Mouse (Mus musculus) hindbrain, embryonic 11.5 days (tissue): Measurements from ENCODE around the gene Amt. TPM values are rescaled to one million over a fixed set of nuclear protein-coding genes. Genes with fewer than 3 reads are reported as not detected.

Experiments
- ATAC-seq: fragments of 200-750 bp; cut with Nextera tagmentation; 2 replicates; pipeline ENCODE4 v1.8.0; 2017; ENCODE audit warnings: mild to moderate bottlenecking, moderate TSS enrichment, moderate library complexity; ENCODE audit not compliant: low FRiP score
- DNase-seq: peaks from one replicate; pipeline ENCODE4 v3.0.0-alpha.2; 2015; ENCODE audit warnings: low spot score
- H3K27ac ChIP-seq: fragments of 300-500 bp; sonication (generic); 2 replicates; pipeline ENCODE4 v1.5.1; 2014; ENCODE audit warnings: mild to moderate bottlenecking, low read depth, low read length
- H3K27me3 ChIP-seq: fragments of 300-500 bp; sonication (generic); 2 replicates; pipeline ENCODE4 v1.6.1; 2014; ENCODE audit warnings: mild to moderate bottlenecking, low read length, moderate library complexity, mixed read lengths; ENCODE audit not compliant: control insufficient read depth, insufficient read depth
- H3K36me3 ChIP-seq: fragments of 300-500 bp; sonication (generic); 2 replicates; pipeline ENCODE4 v1.6.1; 2014; ENCODE audit warnings: mild to moderate bottlenecking, low read length, moderate library complexity, mixed read lengths; ENCODE audit not compliant: control insufficient read depth, insufficient read depth
- H3K4me1 ChIP-seq: fragments of 300-500 bp; sonication (generic); replicated peaks from 2 replicates; pipeline ENCODE4 v1.6.1; 2014; ENCODE audit warnings: low read length, mixed read lengths; ENCODE audit not compliant: control insufficient read depth, insufficient read depth
- H3K4me2 ChIP-seq: fragments of 300-500 bp; sonication (generic); replicated peaks from 2 replicates; pipeline ENCODE4 v1.6.1; 2014; ENCODE audit warnings: mild to moderate bottlenecking, low read depth, low read length
- H3K4me3 ChIP-seq: fragments of 300-500 bp; sonication (generic); 2 replicates; pipeline ENCODE4 v1.5.1; 2014; ENCODE audit warnings: low read depth, low read length
- H3K9ac ChIP-seq: fragments of 300-500 bp; sonication (generic); 2 replicates; pipeline ENCODE4 v1.6.1; 2014; ENCODE audit warnings: low read depth, low read length
- H3K9me3 ChIP-seq: fragments of 300-500 bp; sonication (generic); 2 replicates; pipeline ENCODE4 v1.6.1; 2016; ENCODE audit warnings: low read length; ENCODE audit not compliant: control insufficient read depth
- WGBS: fragments of 180-500 bp; shearing (Covaris S2); extraction: QIAGEN DNeasy Blood & Tissue Kit; methylation state at CpG from one replicate; pipeline ENCODE4 v1.1.7; 2014; 5-methylcytosine and 5-hydroxymethylcytosine counted together
- polyA plus RNA-seq: library from polyadenylated mRNA; unstranded; fragments of >200 nt; fragmentation: Nextera tagmentation; extraction: Ambion mirVana; gene quantifications from 2 replicates; pipeline ENCODE4 v1.2.1, GENCODE M21; 2014

Amt gene
- polyA plus RNA-seq, 1 experiment from 2014 or later = 23.8 TPM

GRCm38 (mm10) chr9:108344471-108344870 is 47.8 kb downstream of the Amt start:
- H3K27ac ChIP-seq = no peak overlapping the region
- no peak overlapping the region for H3K4me3 ChIP-seq
- no peaks in the 10 kb centered on the region for H3K36me3 ChIP-seq
- 81% methylated on average over 4 of the region's 4 CpGs for WGBS
- no peak overlapping the region for H3K4me2 ChIP-seq
- no peak for ATAC-seq
- H3K4me1 ChIP-seq = peaks cover 10% of the 10 kb centered on the region; the same call in 1 of the 2 replicates
- no peaks in the 10 kb centered on the region for H3K27me3 ChIP-seq
- H3K9me3 ChIP-seq = no peaks in the 10 kb centered on the region
- no peak overlapping the region for H3K9ac ChIP-seq
- no peak for DNase-seq

- Histone ChIP-seq H3K27ac (peak overlapping the region; percentile 93), H3K9ac (peak overlapping the region; percentile 93), H3K4me3 (peak overlapping the region; percentile 90), H3K9me3 (no peaks in the 10 kb centered on the region), H3K36me3 (peaks cover 3% of the 10 kb centered on the region; the same call in 1 of the 2 replicates), H3K27me3 (no peaks in the 10 kb centered on the region), H3K4me1 (0 out of 2 replicates have a peak, but pooled peaks cover 3% of the 10 kb centered on the region), H3K4me2 (peak overlapping the region; percentile 81)
- ATAC-seq = no peak; the same call in 1 of the 2 replicates
- WGBS = 9% methylated on average over 11 of the region's 11 CpGs
- DNase-seq = no peak
Measured at GRCm38 (mm10) chr9:108347024-108347423, 50.4 kb downstream of the Amt start.

DNA sequence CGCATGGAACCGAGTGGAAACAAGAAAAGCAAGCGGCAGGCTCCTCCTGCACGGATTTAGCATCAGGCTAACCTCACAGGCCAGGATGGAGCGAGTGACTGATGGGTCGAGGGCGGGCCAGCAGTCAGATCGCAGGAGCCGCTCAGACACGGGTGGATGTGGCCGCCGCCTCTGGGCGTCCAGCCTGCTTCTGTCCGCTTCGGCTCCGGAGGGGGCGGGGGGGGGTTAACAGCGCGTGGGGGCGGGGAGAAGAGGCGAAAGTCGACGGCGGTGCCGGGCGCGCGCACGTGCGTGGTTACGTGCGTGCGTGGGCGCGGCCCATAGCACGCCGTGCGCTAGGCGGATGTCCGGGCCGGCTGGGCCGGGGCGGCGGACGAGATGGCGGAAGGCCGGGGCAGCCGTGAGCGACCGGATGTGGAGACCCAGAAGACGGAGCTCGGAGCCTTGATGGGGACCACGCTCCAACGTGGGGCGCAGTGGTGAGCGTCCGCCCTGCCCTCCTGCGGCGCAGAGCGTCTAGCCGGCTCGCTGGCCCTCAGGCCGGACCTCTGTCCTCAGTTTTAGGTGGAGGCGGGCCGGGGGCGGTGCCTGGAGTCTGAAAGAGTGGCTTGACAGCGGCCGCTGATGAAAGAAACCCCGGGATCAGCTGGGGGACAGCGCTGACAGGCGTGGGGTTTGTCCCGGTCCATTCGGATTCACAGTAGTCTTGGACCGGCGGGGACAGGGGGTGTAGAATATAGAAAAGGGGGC is 51.1 kb downstream of the Amt start, which contains the start of gene Usp4:
Gene Usp4, plus strand, starts transcription at position 314 of the 750 bp plus-strand sequence.
- Histone ChIP-seq H3K4me2 (peak within 1 kb of the TSS; percentile 81), H3K4me3 (peak within 1 kb of the TSS; percentile 90), H3K9me3 (no peaks in the 10 kb centered on the region), H3K36me3 (peaks cover 3% of the 10 kb centered on the region; the same call in 1 of the 2 replicates), H3K9ac (peak within 1 kb of the TSS; percentile 93), H3K27me3 (no peaks in the 10 kb centered on the region), H3K4me1 (0 out of 2 replicates have a peak, but pooled peaks cover 3% of the 10 kb centered on the region), H3K27ac (peak within 1 kb of the TSS; percentile 93)
- ATAC-seq (peak; percentile 97), DNase-seq (peak; percentile 97)
- WGBS = under 1% methylated on average over 75 of the region's 75 CpGs

DNA sequence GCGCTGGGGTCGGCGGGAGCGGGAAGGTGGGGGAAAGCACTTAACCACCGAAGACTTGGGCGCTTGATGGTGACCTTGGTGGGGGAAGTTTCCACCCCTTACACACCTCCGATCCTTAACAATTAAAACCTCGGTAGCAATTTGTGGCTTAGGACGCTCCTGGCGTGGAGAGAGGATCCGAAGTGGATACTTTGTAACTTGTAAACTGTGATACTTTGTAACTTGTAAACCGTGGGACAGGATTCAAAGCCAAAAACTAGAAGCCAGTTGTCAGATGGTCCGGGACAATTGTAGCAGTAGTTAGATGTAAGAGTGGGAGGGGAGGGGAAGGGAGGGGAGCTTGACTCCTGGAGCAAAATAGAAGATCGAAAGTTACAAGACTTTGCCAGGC is 51.6 kb downstream of the Amt start:
- no peaks in the 10 kb centered on the region for H3K27me3 ChIP-seq
- H3K27ac ChIP-seq = peak overlapping the region; percentile 93; the same call in 1 of the 2 replicates
- peaks cover 3% of the 10 kb centered on the region; the same call in 1 of the 2 replicates for H3K36me3 ChIP-seq
- H3K9me3 ChIP-seq = no peaks in the 10 kb centered on the region
- ATAC-seq (no peak; the same call in 1 of the 2 replicates), DNase-seq (no peak)
- peak overlapping the region; percentile 93 for H3K9ac ChIP-seq
- H3K4me2 ChIP-seq = peak overlapping the region; percentile 81
- 0 out of 2 replicates have a peak, but pooled peaks cover 3% of the 10 kb centered on the region for H3K4me1 ChIP-seq
- peak overlapping the region; percentile 90 for H3K4me3 ChIP-seq
- WGBS = 8% methylated on average over 14 of the region's 14 CpGs

- H3K9me3 ChIP-seq = no peaks in the 10 kb centered on the region
- no peak for DNase-seq
- ATAC-seq = no peak
- H3K4me1 ChIP-seq = 0 out of 2 replicates have a peak, but pooled peaks cover 3% of the 10 kb centered on the region
- H3K36me3 ChIP-seq = peaks cover 5% of the 10 kb centered on the region; the same call in 1 of the 2 replicates
- no peak overlapping the region for H3K27ac ChIP-seq
- H3K4me3 ChIP-seq = no peak overlapping the region
- 87% methylated on average over 4 of the region's 4 CpGs for WGBS
- H3K9ac ChIP-seq = no peak overlapping the region
- H3K27me3 ChIP-seq = no peaks in the 10 kb centered on the region
- H3K4me2 ChIP-seq = no peak overlapping the region
Measured at GRCm38 (mm10) chr9:108349727-108350126, 53.1 kb downstream of the Amt start.

Other genes starting within 250 kb of the Amt start
- gene Gmppb, start 247.6 kb upstream of the Amt start, polyA plus RNA-seq = 18.9 and 20.4 TPM in 2 replicates
- 1.6 and 1.8 TPM in 2 replicates for gene Amigo3, start 243.7 kb upstream of the Amt start, polyA plus RNA-seq
- gene Mst1, start 216.4 kb upstream of the Amt start, polyA plus RNA-seq = 0.25 TPM in 2 replicates
- 24.3 and 26.5 TPM in 2 replicates for gene Rnf123, start 213.5 kb upstream of the Amt start, polyA plus RNA-seq
- gene Apeh, start 202.2 kb upstream of the Amt start, polyA plus RNA-seq = 54.3 and 55.3 TPM in 2 replicates
- gene Bsn, start 106.5 kb upstream of the Amt start, polyA plus RNA-seq = 3.9 and 4.4 TPM in 2 replicates
- gene Dag1, start 32.9 kb upstream of the Amt start, polyA plus RNA-seq = 51.0 and 52.0 TPM in 2 replicates
- gene Nicn1, start 6.4 kb upstream of the Amt start, polyA plus RNA-seq = 64.5 and 66.4 TPM in 2 replicates
- gene Rhoa, start 9.3 kb downstream of the Amt start, polyA plus RNA-seq = 270 and 295 TPM in 2 replicates
- 31.0 and 35.0 TPM in 2 replicates for gene Tcta, start 9.3 kb downstream of the Amt start, polyA plus RNA-seq
- 821 and 840 TPM in 2 replicates for gene Gpx1, start 42.0 kb downstream of the Amt start, polyA plus RNA-seq
- 131 and 143 TPM in 2 replicates for gene Usp4, start 51.0 kb downstream of the Amt start, polyA plus RNA-seq
- gene 1700102P08Rik, start 96.0 kb downstream of the Amt start, polyA plus RNA-seq = 1.0 and 1.8 TPM in 2 replicates
- 1.3 and 1.6 TPM in 2 replicates for gene Ccdc36, start 131.6 kb downstream of the Amt start, polyA plus RNA-seq
- not detected in 2 replicates for gene BC048562, start 139.6 kb downstream of the Amt start, polyA plus RNA-seq
- gene Ccdc71, start 163.7 kb downstream of the Amt start, polyA plus RNA-seq = 44.1 TPM in 2 replicates
- gene Klhdc8b, start 164.7 kb downstream of the Amt start, polyA plus RNA-seq = 23.8 and 28.8 TPM in 2 replicates
- 11.3 and 13.4 TPM in 2 replicates for gene Lamb2, start 182.9 kb downstream of the Amt start, polyA plus RNA-seq
- gene Usp19, start 193.7 kb downstream of the Amt start, polyA plus RNA-seq = 58.9 and 60.4 TPM in 2 replicates
- 98.1 and 101 TPM in 2 replicates for gene Qars, start 210.9 kb downstream of the Amt start, polyA plus RNA-seq
- 154 and 166 TPM in 2 replicates for gene Qrich1, start 220.0 kb downstream of the Amt start, polyA plus RNA-seq